Mouse (Mus musculus) MN1 (cell line): ENCODE results near the gene Tmem126b.

Experiments used
- DNase-seq: peaks from one replicate; pipeline ENCODE4 v3.0.0-alpha.2; 2016; ENCODE audit warnings: low spot score

Gene Tmem126b

GRCm38 (mm10) chr7:90426020-90427001 is 49.5 kb downstream of the Tmem126b start, which contains the start of gene Ccdc89:
Ccdc89 (plus strand) TSS chr7:90426577.
- DNase-seq = peak; percentile 93
